Mouse (Mus musculus) spleen, postnatal 14 days (tissue): ENCODE results near the gene Ece2.
A peak's percentile ranks its signal among the peaks of the same experiment; 100 is the strongest.
"Not testable (repeated sequence)": the region's sequence is repeated elsewhere in the genome, so short reads cannot be mapped to it uniquely, and the experiment has no call there.

ENCODE experiments used
- DNase-seq, 2 experiments: peaks; one replicate each; pipeline ENCODE4 v3.0.0; 2021 to 2022; ENCODE audit warnings: low spot score in 2 of 2

The Ece2 gene

GRCm38 (mm10) chr16:20621991-20622685 is 7.5 kb upstream of the Ece2 start:
- DNase-seq: no peak

GRCm38 (mm10) chr16:20623211-20623610 is 6.4 kb upstream of the Ece2 start:
- no peak for DNase-seq

GRCm38 (mm10) chr16:20628871-20629391 is 697 bp upstream of the Ece2 start:
- no peak for DNase-seq

DNA sequence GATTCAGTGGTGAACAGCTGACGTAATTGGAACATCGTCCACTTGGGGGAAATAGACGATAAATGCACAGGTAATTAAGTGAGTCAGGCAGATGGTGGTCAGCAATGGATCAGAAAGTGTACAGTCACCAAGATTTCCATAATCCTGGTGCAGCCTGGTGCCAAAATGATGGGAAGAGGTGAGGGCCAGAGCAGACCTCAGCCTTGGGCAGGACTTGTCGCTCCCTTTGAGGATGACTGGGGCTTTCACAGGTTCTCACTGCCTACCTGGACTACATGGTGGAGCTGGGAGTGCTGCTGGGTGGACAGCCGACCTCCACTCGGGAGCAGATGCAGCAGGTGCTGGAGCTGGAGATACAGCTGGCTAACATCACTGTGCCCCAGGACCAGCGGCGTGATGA is 7.8 kb downstream of the Ece2 start:
- DNase-seq: no peak

- DNase-seq: no peak
Observed at GRCm38 (mm10) chr16:20638367-20638766, 8.7 kb downstream of the Ece2 start.

DNA sequence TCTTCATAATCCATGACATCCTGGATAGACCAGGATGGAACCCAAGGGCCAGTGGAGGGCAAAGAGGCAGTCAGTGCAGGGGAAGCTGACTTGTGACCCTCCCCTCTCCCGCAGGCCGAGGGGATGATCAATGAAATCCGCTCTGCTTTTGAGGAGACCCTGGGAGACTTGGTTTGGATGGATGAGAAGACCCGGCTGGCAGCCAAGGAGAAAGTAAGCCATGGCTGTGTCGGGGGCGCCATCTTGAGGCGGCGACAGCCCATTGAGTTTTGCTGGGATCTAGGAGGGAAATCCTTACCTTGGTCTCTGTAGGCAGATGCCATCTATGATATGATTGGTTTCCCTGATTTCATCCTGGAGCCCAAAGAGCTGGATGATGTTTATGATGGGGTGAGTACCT is 12.5 kb downstream of the Ece2 start:
- peak in 1 of 2 experiments; percentile 35 for DNase-seq

DNA sequence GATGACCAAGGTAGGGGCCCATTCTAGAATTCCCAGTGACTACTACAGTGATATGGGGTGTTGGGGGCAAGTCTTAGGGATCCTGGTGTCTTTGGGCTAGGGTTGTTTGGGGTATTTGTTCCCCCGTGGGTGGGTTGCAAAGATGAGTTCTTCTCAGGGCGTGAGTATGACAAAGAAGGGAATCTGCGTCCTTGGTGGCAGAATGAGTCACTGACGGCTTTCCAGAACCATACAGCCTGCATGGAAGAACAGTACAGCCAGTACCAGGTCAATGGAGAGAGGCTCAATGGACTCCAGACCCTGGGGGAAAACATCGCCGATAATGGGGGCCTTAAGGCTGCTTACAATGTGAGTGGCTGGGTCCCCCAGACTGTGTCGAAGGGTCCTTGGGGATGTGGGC is 14.3 kb downstream of the Ece2 start:
- no peak for DNase-seq

DNA sequence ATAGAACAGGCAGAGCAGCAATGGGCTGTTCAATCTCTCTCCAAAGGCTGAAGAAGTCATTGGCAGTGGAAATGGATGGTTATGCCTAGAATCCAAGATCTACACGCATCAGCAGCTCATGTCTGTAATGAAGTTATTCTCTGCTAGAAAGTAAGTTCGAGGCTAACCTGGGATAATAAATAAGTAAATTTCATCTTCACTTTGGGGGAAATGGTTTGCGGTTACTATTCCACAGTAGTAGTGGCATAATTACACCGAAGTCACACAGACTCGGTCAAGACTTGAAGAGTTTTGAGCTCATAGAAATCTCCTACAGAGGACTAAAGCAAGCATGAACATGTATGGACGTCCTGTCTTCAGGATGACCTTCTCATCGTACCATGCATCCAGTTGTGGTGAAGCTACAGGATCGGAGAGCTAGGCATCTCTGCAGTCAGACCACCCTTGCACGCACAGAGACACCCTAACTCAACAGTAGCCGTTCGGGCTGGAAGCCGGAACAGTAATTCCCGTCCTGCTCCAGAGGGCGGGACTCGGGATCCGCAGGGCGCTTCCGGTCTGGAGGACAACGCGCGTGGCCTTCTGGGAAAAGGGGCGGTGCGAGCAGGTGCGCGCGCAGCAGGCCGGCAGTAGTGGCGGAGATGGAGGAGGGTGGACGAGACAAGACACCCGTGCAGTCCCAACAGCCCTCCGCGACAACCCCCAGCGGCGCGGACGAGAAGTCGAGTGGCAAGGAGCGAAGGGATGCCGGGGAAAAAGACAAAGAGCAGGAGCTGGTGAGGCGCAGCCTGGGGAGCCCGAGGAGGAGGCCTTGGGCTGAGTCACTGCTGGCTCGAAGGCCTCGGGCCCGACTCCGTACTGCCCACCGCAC is 21.7 kb downstream of the Ece2 start, which contains the start of gene Psmd2:
TSS of gene Psmd2 (plus strand) at position 577 of the 871 bp plus-strand sequence.
- DNase-seq: peak; percentile 94 to 97

- no peak for DNase-seq
Observed at GRCm38 (mm10) chr16:20651947-20652310, 22.3 kb downstream of the Ece2 start.

- DNase-seq: no peak
Observed at GRCm38 (mm10) chr16:20653315-20653714, 23.7 kb downstream of the Ece2 start.

- DNase-seq: no peak
Observed at GRCm38 (mm10) chr16:20657661-20658060, 28.0 kb downstream of the Ece2 start.

GRCm38 (mm10) chr16:20668013-20668412 is 38.4 kb downstream of the Ece2 start, which contains the start of gene Eif4g1:
TSS of gene Eif4g1 (plus strand) at chr16:20668313.
- DNase-seq: not testable (repeated sequence)

GRCm38 (mm10) chr16:20670291-20670690 is 40.7 kb downstream of the Ece2 start:
- no peak for DNase-seq

DNA sequence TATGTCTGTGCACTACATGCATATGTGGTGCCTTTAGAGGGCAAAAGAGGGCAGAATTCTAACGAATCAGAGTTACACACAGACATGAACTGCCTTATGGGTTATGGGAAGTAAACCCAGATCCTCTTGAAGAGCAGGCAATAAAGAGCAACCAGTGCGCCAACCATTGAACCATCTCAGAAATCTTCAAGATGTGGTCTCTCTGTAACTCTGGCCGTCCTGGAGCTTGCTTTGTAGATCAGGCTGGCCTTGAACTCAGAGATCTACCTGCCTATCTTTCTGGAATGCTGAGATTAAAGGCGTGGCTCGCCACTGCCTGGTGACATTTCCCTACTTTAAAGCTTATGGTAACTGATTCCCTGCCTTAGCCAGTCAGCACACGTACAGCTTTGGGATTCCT is 42.3 kb downstream of the Ece2 start:
- no peak for DNase-seq

GRCm38 (mm10) chr16:20672500-20672902 is 42.9 kb downstream of the Ece2 start:
- peak; percentile 85 to 90 for DNase-seq

- DNase-seq: peak; percentile 20 to 35
Observed at GRCm38 (mm10) chr16:20672965-20673705, 43.5 kb downstream of the Ece2 start.

GRCm38 (mm10) chr16:20673706-20674303 is 44.2 kb downstream of the Ece2 start:
- peak; percentile 22 to 29 for DNase-seq

DNA sequence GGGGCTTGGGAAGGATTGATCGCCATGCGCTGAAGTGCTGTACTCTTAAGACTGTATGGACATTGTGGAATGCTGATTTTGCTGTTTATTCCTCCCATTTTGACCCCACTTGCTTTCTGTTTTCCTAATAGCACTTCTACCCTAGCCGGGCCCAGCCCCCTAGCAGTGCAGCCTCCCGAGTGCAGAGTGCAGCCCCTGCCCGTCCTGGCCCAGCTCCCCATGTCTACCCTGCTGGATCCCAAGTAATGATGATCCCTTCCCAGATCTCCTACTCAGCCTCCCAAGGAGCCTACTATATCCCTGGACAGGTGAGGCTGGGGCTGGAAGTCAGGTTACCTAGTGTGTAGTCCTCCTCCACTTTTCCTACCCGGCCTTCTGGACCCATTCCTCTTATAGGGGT is 45.6 kb downstream of the Ece2 start:
- DNase-seq: no peak

DNA sequence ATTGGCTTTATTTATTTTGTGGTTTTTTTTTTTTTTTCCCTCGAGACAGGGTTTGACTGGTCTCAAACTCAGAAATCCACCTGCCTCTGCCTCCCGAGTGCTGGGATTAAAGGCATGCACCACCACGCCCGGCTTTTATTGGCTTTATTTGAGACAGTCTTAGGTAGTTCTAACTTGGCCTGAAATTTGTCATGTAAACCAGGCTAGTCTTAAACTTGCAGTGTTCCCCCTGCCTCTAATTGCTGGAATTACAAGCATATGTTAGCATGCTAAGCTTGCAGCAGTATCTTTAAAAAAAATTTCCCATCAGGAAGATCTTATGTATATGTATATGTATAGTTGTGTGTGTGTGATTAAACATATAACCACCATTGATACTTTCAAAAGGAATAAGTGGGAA is 47.1 kb downstream of the Ece2 start:
- DNase-seq: no peak

GRCm38 (mm10) chr16:20677380-20677779 is 47.8 kb downstream of the Ece2 start:
- no peak for DNase-seq

DNA sequence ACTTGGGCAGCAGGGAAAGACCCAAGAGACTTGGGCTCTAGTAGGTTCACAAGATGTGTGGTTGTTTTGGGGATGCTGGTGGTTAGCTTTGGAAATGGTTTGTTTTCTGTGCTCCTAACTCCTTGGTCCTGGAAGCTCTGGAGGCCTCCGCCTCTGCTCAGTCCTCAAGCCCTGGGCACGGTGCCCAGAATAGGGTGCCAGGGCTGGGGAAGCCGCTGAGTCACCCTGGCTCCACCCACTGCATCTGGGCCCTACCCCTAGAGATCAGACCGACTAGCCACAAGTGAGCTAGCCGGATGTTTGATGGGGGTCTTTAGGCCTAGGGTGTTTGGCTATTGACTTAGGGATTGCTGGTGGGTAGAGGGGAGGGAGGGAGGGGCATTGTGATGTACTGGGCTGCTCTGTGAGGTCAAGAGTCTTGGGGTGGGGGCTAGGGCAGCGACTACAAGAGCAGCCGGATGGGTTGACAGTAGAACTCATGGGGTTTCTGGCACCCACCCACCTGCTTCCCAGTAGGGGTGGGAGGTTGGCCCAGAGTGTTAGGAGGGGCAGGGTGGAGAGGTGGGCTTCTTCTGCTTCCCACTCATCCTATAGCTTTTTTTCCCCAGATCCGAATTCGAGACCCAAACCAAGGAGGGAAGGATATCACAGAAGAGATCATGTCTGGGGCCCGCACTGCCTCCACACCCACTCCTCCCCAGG is 48.5 kb downstream of the Ece2 start:
- DNase-seq: peak; percentile 78 to 85
